13 mouse cellular contexts compared by ENCODE assay signal in genomic region chr11:4264066-4264465, GRCm38 (mm10). TPM values are rescaled to one million over a fixed set of nuclear protein-coding genes. Genes with fewer than 3 reads are reported as not detected.
DNase-seq lines count a peak whose midpoint lies in the region; ATAC-seq and TF ChIP-seq lines count a peak whose summit lies in the region.
"Had no signal": no experiment of that assay in that cellular context is flagged by ENCODE, and none has a peak within 500 bp of the region (broad histone marks: within the 10 kb centered on the region; RNA-seq: fewer than 3 reads in every experiment).

No protein-coding gene starts in this region.

- peak; percentile 49; the same call in 1 of the 2 replicates for ATAC-seq in stomach, embryonic 16.5 days (ENCODE audit: insufficient read depth, low FRiP score)
- ATAC-seq in hindbrain, embryonic 13.5 days (ENCODE audit: low FRiP score) = no peak

- peak overlapping the region; percentile 34; the same call in 1 of the 2 replicates for H3K4me2 ChIP-seq in stomach, embryonic 16.5 days (ENCODE audit: low read depth, low read length)
- H3K4me2 ChIP-seq in hindbrain, embryonic 13.5 days = no peak overlapping the region
- H3K4me2 ChIP-seq: limb, embryonic 13.5 days; neural tube, embryonic 15.5 days had no signal

- H3K4me3 ChIP-seq in kidney, adult 2 months (ENCODE audit: insufficient read depth, low read depth, low read length) = no peak overlapping the region
- H3K4me3 ChIP-seq in embryonic facial prominence, embryonic 10.5 days = no peak overlapping the region
- no peak overlapping the region for H3K4me3 ChIP-seq in stomach, embryonic 16.5 days (replicated peaks; ENCODE audit: low read length)
- H3K4me3 ChIP-seq in hindbrain, embryonic 13.5 days = no peak overlapping the region
- H3K4me3 ChIP-seq: forebrain, embryonic 10.5 days; limb, embryonic 13.5 days; neural tube, embryonic 15.5 days had no signal

- no peaks in the 10 kb centered on the region for H3K27me3 ChIP-seq in kidney, adult 2 months (replicated peaks; ENCODE audit: control insufficient read depth, insufficient read depth, low read length)
- H3K27me3 ChIP-seq in embryonic facial prominence, embryonic 10.5 days (replicated peaks; ENCODE audit: low read depth, poor library complexity, severe bottlenecking) = peaks cover 86% of the 10 kb centered on the region
- peaks cover 5% of the 10 kb centered on the region; the same call in 1 of the 2 replicates for H3K27me3 ChIP-seq in stomach, embryonic 16.5 days (ENCODE audit: control insufficient read depth, insufficient read depth, low read length)
- H3K27me3 ChIP-seq in hindbrain, embryonic 13.5 days = peaks cover 60% of the 10 kb centered on the region

- no peaks in the 10 kb centered on the region for H3K9me3 ChIP-seq in embryonic facial prominence, embryonic 10.5 days
- H3K9me3 ChIP-seq in stomach, embryonic 16.5 days (replicated peaks; ENCODE audit: control insufficient read depth, low read length) = no peaks in the 10 kb centered on the region
- H3K9me3 ChIP-seq in hindbrain, embryonic 13.5 days = no peaks in the 10 kb centered on the region
- H3K9me3 ChIP-seq: forebrain, embryonic 10.5 days; limb, embryonic 13.5 days; neural tube, embryonic 15.5 days had no signal

- H3K27ac ChIP-seq in kidney, adult 2 months (ENCODE audit: insufficient read depth, low read depth, low read length) = no peak overlapping the region
- 0 out of 2 replicates have a peak overlapping the region, but pooled peaks have one; percentile 6 for H3K27ac ChIP-seq in embryonic facial prominence, embryonic 10.5 days (replicated peaks)
- H3K27ac ChIP-seq in stomach, embryonic 16.5 days (ENCODE audit: low read length) = peak overlapping the region; percentile 61
- H3K27ac ChIP-seq in hindbrain, embryonic 13.5 days = no peak overlapping the region
- H3K27ac ChIP-seq: forebrain, embryonic 10.5 days; limb, embryonic 13.5 days; neural tube, embryonic 15.5 days had no signal

- 63% methylated on average over 7 of the region's 7 CpGs for WGBS in kidney, adult 2 months
- 59% methylated on average over 7 of the region's 7 CpGs for WGBS in embryonic facial prominence, embryonic 10.5 days
- 39% methylated on average over 7 of the region's 7 CpGs for WGBS in stomach, embryonic 16.5 days
- WGBS in hindbrain, embryonic 13.5 days = 63% methylated on average over 7 of the region's 7 CpGs

- TF ChIP-seq CTCF in kidney, adult 2 months (conservative IDR thresholded peaks at IDR 0.05; ENCODE audit: insufficient read depth, insufficient read length, low read depth, low read length) = no peak

- peak overlapping the region; percentile 42 for H3K9ac ChIP-seq in stomach, embryonic 16.5 days (ENCODE audit: low read length)
- H3K9ac ChIP-seq in hindbrain, embryonic 13.5 days = no peak overlapping the region
- H3K9ac ChIP-seq: limb, embryonic 13.5 days; neural tube, embryonic 15.5 days had no signal

- DNase-seq in kidney, postnatal 14 days = peak; percentile 43
- DNase-seq in kidney, adult 2 months = no peak
- no peak for DNase-seq in embryonic facial prominence, embryonic 10.5 days (ENCODE audit: low spot score)
- DNase-seq in heart, postnatal 4 days = peak; percentile 70
- DNase-seq in layer of hippocampus, adult 9-10 months (ENCODE audit: low spot score) = no peak
- no peak for DNase-seq in spleen, postnatal 4 days (ENCODE audit: low spot score in 2 of 2)
- DNase-seq: adrenal gland, adult 8-10 months had no signal

- peaks cover 15% of the 10 kb centered on the region for H3K4me1 ChIP-seq in kidney, adult 2 months (ENCODE audit: control insufficient read depth, insufficient read depth, low read length)
- H3K4me1 ChIP-seq in embryonic facial prominence, embryonic 10.5 days = peaks cover 55% of the 10 kb centered on the region
- peaks cover 61% of the 10 kb centered on the region for H3K4me1 ChIP-seq in stomach, embryonic 16.5 days (ENCODE audit: control insufficient read depth, insufficient read depth, low read length)
- H3K4me1 ChIP-seq in hindbrain, embryonic 13.5 days (replicated peaks) = peaks cover 35% of the 10 kb centered on the region

- TF ChIP-seq POLR2A in kidney, adult 2 months (IDR thresholded peaks at IDR 0.05; ENCODE audit: low read depth, low read length) = no peak

- no peaks in the 10 kb centered on the region for H3K36me3 ChIP-seq in kidney, adult 2 months (ENCODE audit: control insufficient read depth, insufficient read depth, low read length)
- H3K36me3 ChIP-seq in embryonic facial prominence, embryonic 10.5 days (replicated peaks) = no peaks in the 10 kb centered on the region
- H3K36me3 ChIP-seq in stomach, embryonic 16.5 days (ENCODE audit: control insufficient read depth, insufficient read depth, low read length) = no peaks in the 10 kb centered on the region
- no peaks in the 10 kb centered on the region for H3K36me3 ChIP-seq in hindbrain, embryonic 13.5 days
- H3K36me3 ChIP-seq: forebrain, embryonic 10.5 days; limb, embryonic 13.5 days; neural tube, embryonic 15.5 days had no signal

RNA-seq across cellular contexts. Expression of gene Lif, which starts 6.7 kb away (rescaled TPM):
- 0.56 and 0.67 TPM in 2 replicates for polyA plus RNA-seq in kidney, adult 2 months (2012; rRNA removed)
- polyA plus RNA-seq in embryonic facial prominence, embryonic 10.5 days (2016; fragmentation: Nextera tagmentation; extraction: Ambion mirVana) = 0.09 and 0.36 TPM in 2 replicates
- 1 to 10 TPM; 1.8 to 2.0 TPM for total RNA-seq in heart, postnatal 4 days (2021)
- 1.0 and 1.1 TPM in 2 replicates for polyA plus RNA-seq in stomach, embryonic 16.5 days (2015; fragmentation: Nextera tagmentation; extraction: Ambion mirVana)
- polyA plus RNA-seq in hindbrain, embryonic 13.5 days (2015; fragmentation: Nextera tagmentation; extraction: Ambion mirVana) = 0.08 TPM in 1 of 2 replicates, not detected in the other

RNA-seq across cellular contexts. Expression of gene Osm, which starts 27.8 kb away (rescaled TPM):
- polyA plus RNA-seq in kidney, adult 2 months (2012; rRNA removed) = 0.07 and 0.20 TPM in 2 replicates
- polyA plus RNA-seq in embryonic facial prominence, embryonic 10.5 days (2016; fragmentation: Nextera tagmentation; extraction: Ambion mirVana) = not detected in 2 replicates
- total RNA-seq in heart, postnatal 4 days (2021) = under 1 TPM in 1 of 2 experiments, not detected in 1; 0.14 TPM
- 0.14 and 0.32 TPM in 2 replicates for polyA plus RNA-seq in stomach, embryonic 16.5 days (2015; fragmentation: Nextera tagmentation; extraction: Ambion mirVana)
- polyA plus RNA-seq in hindbrain, embryonic 13.5 days (2015; fragmentation: Nextera tagmentation; extraction: Ambion mirVana) = 0.14 TPM in 1 of 2 replicates, not detected in the other
- polyA plus RNA-seq: forebrain, embryonic 10.5 days; heart, embryonic 14.5 days; neural tube, embryonic 15.5 days had no signal

RNA-seq across cellular contexts. Expression of gene Castor1, which starts 46.0 kb away (rescaled TPM):
- 15.8 and 16.3 TPM in 2 replicates for polyA plus RNA-seq in kidney, adult 2 months (2012; rRNA removed)
- polyA plus RNA-seq in embryonic facial prominence, embryonic 10.5 days (2016; fragmentation: Nextera tagmentation; extraction: Ambion mirVana) = 2.2 and 2.4 TPM in 2 replicates
- 1 to 10 TPM; 4.7 to 5.1 TPM for total RNA-seq in heart, postnatal 4 days (2021)
- 6.0 and 8.7 TPM in 2 replicates for polyA plus RNA-seq in stomach, embryonic 16.5 days (2015; fragmentation: Nextera tagmentation; extraction: Ambion mirVana)
- 2.2 and 2.3 TPM in 2 replicates for polyA plus RNA-seq in hindbrain, embryonic 13.5 days (2015; fragmentation: Nextera tagmentation; extraction: Ambion mirVana)

Comparison
In these comparisons a context has a peak if more than half of its experiments do, and no peak if none do; other contexts are left out.
1. DNase-seq: peak in kidney, postnatal 14 days (single experiment) and heart, postnatal 4 days (single experiment); none in kidney, adult 2 months (single experiment), embryonic facial prominence, embryonic 10.5 days (single experiment), layer of hippocampus, adult 9-10 months (single experiment) and spleen, postnatal 4 days (0 of 2).
2. H3K27ac ChIP-seq: peak in embryonic facial prominence, embryonic 10.5 days (single experiment) and stomach, embryonic 16.5 days (single experiment); none in kidney, adult 2 months (single experiment) and hindbrain, embryonic 13.5 days (single experiment).